Mouse (Mus musculus) stomach, postnatal 0 days (tissue): ENCODE measurements around the gene Mob3a. TPM values are rescaled to one million over a fixed set of nuclear protein-coding genes. Genes with fewer than 3 reads are reported as not detected.

Experiments used
- ATAC-seq: fragments of 200-750 bp; cut with Nextera tagmentation; 2 replicates; pipeline ENCODE4 v1.8.0; 2017; ENCODE audit not compliant: low FRiP score, low TSS enrichment
- DNase-seq: peaks from one replicate; pipeline ENCODE4 v3.0.0-alpha.2; 2016; ENCODE audit warnings: low spot score
- H3K27ac ChIP-seq: fragments of 300-500 bp; sonication (generic); replicated peaks from 2 replicates; pipeline ENCODE4 v1.5.1; 2014; ENCODE audit warnings: mild to moderate bottlenecking, control low read depth
- H3K27me3 ChIP-seq: fragments of 300-500 bp; sonication (generic); 2 replicates; pipeline ENCODE4 v1.6.1; 2014; ENCODE audit warnings: low read length; ENCODE audit not compliant: control insufficient read depth, insufficient read depth
- H3K36me3 ChIP-seq: fragments of 300-500 bp; sonication (generic); 2 replicates; pipeline ENCODE4 v1.6.1; 2014; ENCODE audit warnings: low read length, mixed read lengths; ENCODE audit not compliant: control insufficient read depth, insufficient read depth
- H3K4me1 ChIP-seq: fragments of 300-500 bp; sonication (generic); replicated peaks from 2 replicates; pipeline ENCODE4 v1.6.1; 2014; ENCODE audit warnings: antibody characterized with exemption; ENCODE audit not compliant: control insufficient read depth, insufficient read depth
- H3K4me2 ChIP-seq: fragments of 300-500 bp; sonication (generic); replicated peaks from 2 replicates; pipeline ENCODE4 v1.6.1; 2014; ENCODE audit warnings: low read depth, mild to moderate bottlenecking, control low read depth, moderate library complexity
- H3K4me3 ChIP-seq: fragments of 300-500 bp; sonication (generic); 2 replicates; pipeline ENCODE4 v1.5.1; 2014; ENCODE audit warnings: low read depth, low read length, control low read depth
- H3K9ac ChIP-seq: fragments of 300-500 bp; sonication (generic); 2 replicates; pipeline ENCODE4 v1.6.1; 2014; ENCODE audit warnings: mild to moderate bottlenecking, low read length, control low read depth, mixed read lengths
- H3K9me3 ChIP-seq: fragments of 300-500 bp; sonication (generic); 2 replicates; pipeline ENCODE4 v1.6.1; 2016; ENCODE audit warnings: low read length; ENCODE audit not compliant: control insufficient read depth
- CTCF ChIP-seq: IDR thresholded peaks from 2 replicates; pipeline ENCODE4 v1.5.1; 2016; ENCODE audit warnings: antibody characterized with exemption, low read depth, mild to moderate bottlenecking, moderate library complexity
- EP300 ChIP-seq: optimal IDR thresholded peaks from 2 replicates; pipeline ENCODE3; 2016; ENCODE audit warnings: antibody characterized with exemption
- WGBS: fragments of 180-500 bp; shearing (Covaris S2); extraction: QIAGEN DNeasy Blood & Tissue Kit; methylation state at CpG from one replicate; pipeline ENCODE4 v1.1.7; 2014; 5-methylcytosine and 5-hydroxymethylcytosine counted together
- polyA plus RNA-seq: library from polyadenylated mRNA; unstranded; fragments of >200 nt; fragmentation: Nextera tagmentation; extraction: Ambion mirVana; gene quantifications from 2 replicates; pipeline ENCODE4 v1.2.1, GENCODE M21; 2015

The Mob3a gene
- polyA plus RNA-seq, 1 experiment from 2014 or later: 23.9 TPM

DNA sequence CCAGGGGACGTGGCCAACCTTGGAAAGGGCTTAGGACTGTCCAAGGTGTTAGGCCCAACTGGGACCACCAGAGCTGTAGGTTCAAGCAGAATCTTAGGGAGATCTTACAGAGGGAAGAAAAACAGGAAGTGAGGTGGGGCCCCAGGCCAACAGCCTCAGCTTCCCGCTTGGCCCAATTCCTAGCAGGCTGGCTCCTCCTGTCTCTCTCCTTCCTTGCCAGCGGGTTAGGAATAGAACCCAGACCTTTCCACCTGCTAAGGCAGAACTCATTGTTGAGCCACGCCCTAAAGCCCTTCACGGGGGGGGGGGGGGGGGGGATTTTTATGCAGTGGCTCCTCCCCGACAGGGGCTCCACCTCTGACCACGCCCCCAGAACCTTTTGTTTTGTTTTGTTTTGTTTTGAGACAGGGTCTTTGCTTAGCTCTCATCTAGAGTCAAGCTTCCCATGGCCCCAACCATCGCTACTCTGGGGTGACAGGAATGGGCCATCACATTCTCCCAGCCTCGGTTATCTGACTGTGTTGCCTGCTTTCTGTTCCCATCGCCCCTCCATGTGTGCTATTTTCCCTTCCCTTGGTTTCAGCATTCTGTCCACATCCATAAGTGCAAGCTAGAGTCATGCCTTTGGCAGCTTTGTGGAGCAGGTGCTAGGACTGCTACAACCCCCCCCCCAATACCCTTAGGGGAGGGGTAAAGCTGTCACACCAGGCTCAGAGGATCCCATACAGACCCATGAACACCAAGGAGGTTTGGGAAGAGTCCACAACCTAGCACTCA is 23.0 kb downstream of the Mob3a start:
- 49% methylated on average over 8 of the region's 10 CpGs for WGBS
- TF ChIP-seq CTCF (no peak), EP300 (no peak)
- Histone ChIP-seq H3K36me3 (no peaks in the 10 kb centered on the region), H3K4me3 (no peak overlapping the region), H3K4me2 (peak overlapping the region; percentile 14), H3K9me3 (no peaks in the 10 kb centered on the region), H3K27ac (peak overlapping the region; percentile 100), H3K27me3 (no peaks in the 10 kb centered on the region), H3K9ac (peak overlapping the region; percentile 83; the same call in 1 of the 2 replicates), H3K4me1 (peaks cover 31% of the 10 kb centered on the region)
- ATAC-seq (no peak), DNase-seq (peak; percentile 57)

DNA sequence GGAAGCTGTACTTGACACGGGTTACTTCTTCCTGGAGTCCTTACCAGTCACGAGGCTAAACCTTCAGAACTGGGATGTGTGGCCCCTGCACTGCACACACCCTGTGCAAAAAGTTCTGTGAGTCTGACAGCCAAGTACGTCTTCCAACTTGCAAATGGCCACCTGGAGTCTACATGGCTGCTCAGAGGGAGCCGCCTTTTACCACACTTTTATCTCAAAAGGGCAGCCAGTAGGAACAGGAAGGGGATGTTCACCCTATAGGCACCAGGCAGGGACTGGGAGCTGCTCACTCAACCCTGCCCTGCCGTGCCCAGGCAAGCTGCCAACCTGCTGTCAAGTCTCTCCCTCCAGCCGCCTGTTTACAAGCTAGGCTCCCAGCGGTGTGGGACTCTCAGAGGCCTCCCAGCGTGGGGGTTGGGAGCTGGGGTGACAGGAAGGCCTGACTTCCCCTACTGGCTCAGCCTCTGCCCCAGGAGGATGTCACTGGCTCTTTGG is 23.8 kb downstream of the Mob3a start, which contains the start of gene Mknk2:
Gene Mknk2 (minus strand): TSS at position 171 of the 495 bp plus-strand sequence.
- ATAC-seq (peak; percentile 76), DNase-seq (peak; percentile 98)
- Histone ChIP-seq H3K27me3 (no peaks in the 10 kb centered on the region), H3K9me3 (no peaks in the 10 kb centered on the region), H3K36me3 (0 out of 2 replicates have a peak, but pooled peaks cover 4% of the 10 kb centered on the region), H3K27ac (peak within 1 kb of the TSS; percentile 100), H3K9ac (peak within 1 kb of the TSS; percentile 83), H3K4me3 (peak within 1 kb of the TSS; percentile 92), H3K4me1 (peaks cover 31% of the 10 kb centered on the region), H3K4me2 (peak within 1 kb of the TSS; percentile 78)
- TF ChIP-seq EP300 (no peak), CTCF (peak; percentile 32; the same call in 1 of the 2 replicates)
- 4% methylated on average over 8 of the region's 8 CpGs for WGBS

DNA sequence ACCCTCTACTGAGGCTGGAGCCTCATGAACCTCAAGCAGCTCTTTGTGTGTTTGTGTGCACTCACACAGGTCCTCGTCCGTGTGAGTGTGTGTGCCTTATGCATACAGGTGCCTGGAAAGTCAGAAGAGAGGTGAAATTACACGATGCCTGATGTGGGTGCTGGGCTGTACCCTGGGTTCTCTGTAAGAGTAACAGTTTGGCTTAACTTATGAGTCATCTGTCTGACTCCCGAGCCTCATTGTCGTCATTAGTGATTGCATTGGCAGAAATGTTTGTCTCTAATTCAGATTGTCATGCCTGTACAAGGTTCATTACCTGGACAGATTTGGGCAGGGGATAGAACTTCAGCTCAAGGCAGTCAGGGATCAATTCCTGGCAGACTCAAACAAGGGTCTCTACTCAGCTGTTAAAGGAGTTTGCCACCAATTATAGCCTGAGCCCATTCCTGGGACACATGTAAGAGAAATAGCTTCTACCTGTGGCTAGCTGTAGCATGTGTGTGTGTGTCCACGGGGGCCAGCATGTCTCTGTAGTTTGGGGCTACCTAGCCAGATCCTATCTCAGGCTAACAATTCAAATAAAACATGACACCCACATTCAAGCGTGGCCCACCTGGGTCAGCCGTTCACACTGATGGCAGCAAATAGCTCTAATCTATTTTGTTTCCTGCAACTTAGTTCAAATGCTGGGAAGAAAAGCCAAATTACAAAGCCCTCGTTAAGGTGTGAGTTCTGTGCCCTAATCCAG is 24.5 kb downstream of the Mob3a start:
- Histone ChIP-seq H3K27me3 (no peaks in the 10 kb centered on the region), H3K4me3 (peak overlapping the region; percentile 92), H3K4me2 (peak overlapping the region; percentile 78), H3K4me1 (peaks cover 31% of the 10 kb centered on the region), H3K9ac (peak overlapping the region; percentile 83), H3K36me3 (0 out of 2 replicates have a peak, but pooled peaks cover 7% of the 10 kb centered on the region), H3K9me3 (no peaks in the 10 kb centered on the region), H3K27ac (peak overlapping the region; percentile 100)
- TF ChIP-seq EP300: no peak
- no peak for TF ChIP-seq CTCF
- WGBS: 20% methylated on average over 9 of the region's 9 CpGs
- ATAC-seq (peak; percentile 5; the same call in 1 of the 2 replicates), DNase-seq (peak; percentile 61)

DNA sequence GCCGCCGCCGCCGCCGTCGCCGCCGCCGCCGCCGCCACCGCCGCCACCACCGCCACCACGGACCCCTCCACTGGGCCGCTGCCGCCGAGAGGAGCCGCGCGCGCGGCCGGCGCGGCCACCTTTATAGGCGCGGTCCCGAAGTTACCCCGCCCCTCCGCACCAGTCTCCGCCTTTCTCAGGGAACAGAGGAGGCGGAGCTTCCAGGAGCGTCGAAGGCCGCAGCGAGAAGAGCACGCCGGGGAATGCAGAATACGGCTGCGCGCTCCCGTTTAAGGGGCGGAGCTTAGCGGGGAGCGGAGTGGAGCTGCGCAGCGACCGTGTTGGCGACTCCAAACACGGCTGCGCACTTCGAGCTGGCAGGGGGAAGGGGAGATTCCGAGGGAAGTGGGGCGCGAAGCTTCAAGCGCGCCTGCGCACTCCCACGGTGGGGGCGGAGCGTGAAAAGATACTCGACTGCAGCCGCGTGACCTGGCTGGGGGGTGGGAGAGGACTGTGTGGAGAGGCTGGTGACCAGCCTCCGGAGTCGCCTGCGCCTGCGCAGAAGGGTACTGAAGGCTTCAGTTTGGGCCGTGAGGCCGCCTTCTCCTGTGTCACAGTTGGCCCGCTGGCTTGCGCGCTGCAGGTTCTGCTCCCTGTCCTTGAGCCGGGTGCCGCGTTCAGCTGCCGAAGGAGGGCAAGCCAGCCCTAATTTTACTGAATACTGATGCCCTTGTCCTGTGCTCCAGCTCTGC is 25.4 kb downstream of the Mob3a start:
- Histone ChIP-seq H3K4me2 (peak overlapping the region; percentile 86), H3K36me3 (peaks cover 14% of the 10 kb centered on the region), H3K4me1 (peaks cover 31% of the 10 kb centered on the region), H3K27ac (peak overlapping the region; percentile 100), H3K9me3 (no peaks in the 10 kb centered on the region), H3K4me3 (peak overlapping the region; percentile 92), H3K27me3 (no peaks in the 10 kb centered on the region), H3K9ac (peak overlapping the region; percentile 98)
- under 1% methylated on average over 66 of the region's 78 CpGs for WGBS
- DNase-seq (peak; percentile 100), ATAC-seq (peak; percentile 88)
- TF ChIP-seq CTCF (no peak; the same call in 1 of the 2 replicates), EP300 (no peak)

DNA sequence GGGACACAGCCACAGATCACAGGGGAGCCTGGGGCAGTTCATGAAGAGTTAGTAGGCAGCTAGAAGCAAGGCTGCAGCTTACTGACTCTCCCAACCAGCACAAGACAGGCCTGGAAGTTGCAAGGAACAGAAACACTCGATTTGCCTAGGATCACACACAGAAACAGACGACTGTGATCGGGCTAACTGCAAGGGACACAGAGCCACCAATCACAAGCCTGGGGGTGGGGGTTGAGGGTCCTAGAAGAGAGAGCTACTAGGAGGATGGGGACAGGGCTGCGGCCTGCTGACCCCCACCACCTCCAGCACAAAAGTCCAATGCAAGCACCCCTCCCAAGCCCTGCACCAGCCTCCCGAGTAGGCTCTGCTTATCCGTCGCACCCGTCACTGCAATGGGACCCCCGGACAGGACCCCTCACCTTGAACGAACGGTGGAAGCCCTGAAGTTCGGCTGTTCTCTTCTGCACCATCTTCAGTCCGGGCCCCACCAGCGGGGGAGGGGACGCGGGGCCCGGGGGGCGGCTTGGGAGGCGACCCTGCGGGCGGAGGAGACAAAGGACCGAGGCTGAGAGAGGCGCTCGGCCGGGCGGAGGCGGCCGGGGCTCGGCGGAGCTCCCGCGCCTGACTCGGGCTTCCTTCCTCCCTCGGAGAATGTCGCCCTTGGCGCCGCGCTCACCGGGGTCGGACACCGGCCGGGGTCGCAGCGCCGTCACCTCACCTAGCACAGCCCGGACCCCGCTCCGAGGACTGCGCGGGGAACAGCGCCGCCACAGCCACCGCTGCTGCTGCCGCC is 26.2 kb downstream of the Mob3a start:
- TF ChIP-seq CTCF (peak; percentile 11; the same call in 1 of the 2 replicates), EP300 (no peak)
- ATAC-seq (no peak), DNase-seq (peak; percentile 35)
- peak overlapping the region; percentile 86 for H3K4me2 ChIP-seq
- H3K4me3 ChIP-seq: peak overlapping the region; percentile 92
- peaks cover 31% of the 10 kb centered on the region for H3K4me1 ChIP-seq
- no peaks in the 10 kb centered on the region for H3K9me3 ChIP-seq
- peak overlapping the region; percentile 98 for H3K9ac ChIP-seq
- H3K27ac ChIP-seq: peak overlapping the region; percentile 93
- WGBS: 0% methylated on average over 43 of the region's 54 CpGs
- no peaks in the 10 kb centered on the region for H3K27me3 ChIP-seq
- H3K36me3 ChIP-seq: peaks cover 21% of the 10 kb centered on the region
